Mouse (Mus musculus) brain, embryonic 14.5 days (tissue): ENCODE data around the gene Ucma.

Experiments
- CTCF ChIP-seq: fragments of 200-500 bp; IDR thresholded peaks from 2 replicates; pipeline ENCODE4 v1.5.1; 2012; ENCODE audit warnings: inconsistent platforms, mild to moderate bottlenecking, moderate library complexity, borderline replicate concordance; ENCODE audit not compliant: insufficient read depth, insufficient read length; ENCODE audit errors: extremely low read depth
- POLR2A ChIP-seq: fragments of 200-500 bp; IDR thresholded peaks from 2 replicates; pipeline ENCODE4 v1.6.1; 2012; ENCODE audit warnings: mild to moderate bottlenecking, inconsistent platforms, borderline replicate concordance; ENCODE audit not compliant: poor library complexity, insufficient read depth, insufficient read length, severe bottlenecking; ENCODE audit errors: extremely low read depth

DNA sequence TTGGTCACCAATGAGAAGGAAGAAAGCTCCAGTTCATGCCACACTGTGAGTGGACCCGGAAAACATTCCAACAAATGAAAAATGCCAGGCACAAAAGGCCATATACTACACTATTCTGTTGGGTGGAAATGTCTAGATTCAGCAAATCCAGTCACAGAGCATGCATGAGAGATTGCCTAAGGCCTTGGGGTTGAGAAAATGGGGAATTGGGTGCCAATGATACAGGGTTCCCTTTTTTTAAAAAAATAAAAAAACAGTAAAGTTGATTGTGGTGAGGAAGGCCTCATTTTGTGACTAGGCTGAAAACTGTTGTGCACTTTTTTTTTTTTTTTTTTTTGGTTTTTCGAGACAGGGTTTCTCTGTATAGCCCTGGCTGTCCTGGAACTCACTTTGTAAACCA, 6.8 kb upstream of the Ucma start:
- no peak for TF ChIP-seq POLR2A
- TF ChIP-seq CTCF, result no peak
